Mouse (Mus musculus) mouse embryonic stem cell (cell line): ENCODE data around the gene Fam19a1.

ENCODE experiments used
- in situ Hi-C, 2 experiments: fragments of 300-500 bp; cut with MboI; formaldehyde crosslinking; loops; 1 replicate in 1 of 2; 3 replicates in 1 of 2; pipeline ENCODE4 v1.14.3; 2019 to 2020; ENCODE audit warnings: low sequenced_read_pairs in 2 of 2, low pct_unique_long_range_greater_than_20kb in 1 of 2, mixed read lengths in 1 of 2; ENCODE audit not compliant: unreplicated experiment in 1 of 2

Fam19a1 gene

DNA sequence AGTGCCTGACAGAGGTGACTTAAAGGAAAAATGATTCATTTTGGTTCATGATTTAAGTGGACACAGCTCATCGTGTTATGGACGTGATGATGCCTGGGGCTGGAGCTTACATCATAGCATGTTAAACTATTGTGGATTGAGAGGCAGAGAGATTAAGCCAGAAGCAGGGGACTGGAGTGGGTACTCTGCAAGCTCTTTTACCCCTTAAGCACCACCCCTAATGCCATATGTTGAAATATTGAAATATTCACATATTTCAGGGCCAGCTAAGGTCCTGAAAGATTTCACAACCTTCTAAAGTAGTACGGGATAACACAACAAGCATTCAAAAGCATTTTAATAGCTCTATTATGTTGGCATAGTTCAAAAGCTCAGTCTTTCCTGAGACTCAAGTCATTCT is 468.2 kb downstream of the Fam19a1 start:
- in situ Hi-C loops, result no loop called here

DNA sequence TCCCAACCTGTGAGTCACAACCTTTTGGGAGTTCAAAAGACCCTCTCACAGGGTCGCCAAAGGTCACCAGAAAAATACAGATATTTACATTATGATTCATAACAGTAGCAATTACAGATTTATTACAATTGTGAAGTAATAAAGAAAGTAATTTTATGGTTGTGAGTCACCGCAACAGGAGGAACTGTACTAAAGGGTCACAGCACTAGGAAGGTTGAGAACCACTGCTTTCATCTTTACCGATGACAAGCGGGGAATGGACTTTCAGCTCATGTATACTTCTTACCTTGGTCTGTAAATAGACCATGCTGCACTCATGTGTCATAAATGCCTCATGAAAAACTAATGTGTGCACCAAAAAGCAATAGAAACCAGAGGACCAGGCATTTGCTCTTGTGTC is 474.5 kb downstream of the Fam19a1 start:
- in situ Hi-C loops, result no loop called here

DNA sequence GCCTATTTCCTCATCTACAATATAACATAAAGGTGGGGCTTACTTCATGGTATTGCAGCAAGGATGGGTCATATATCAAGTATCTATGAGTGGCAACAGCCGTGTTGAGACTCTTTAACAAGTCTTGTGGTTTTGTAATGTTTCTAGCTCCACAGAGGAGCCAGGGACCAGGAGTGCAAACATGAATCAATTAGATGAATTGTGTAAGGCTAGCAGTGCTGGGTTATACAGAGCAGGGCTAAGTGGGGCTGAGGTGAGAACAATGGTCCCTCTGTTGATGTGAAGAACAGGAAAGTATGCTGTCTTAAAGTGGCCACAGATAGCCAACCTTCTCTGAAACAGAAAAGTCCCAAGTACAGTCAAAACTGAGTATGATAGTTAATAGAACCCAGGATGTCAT is 480.1 kb downstream of the Fam19a1 start:
- in situ Hi-C loops, result no loop called here

DNA sequence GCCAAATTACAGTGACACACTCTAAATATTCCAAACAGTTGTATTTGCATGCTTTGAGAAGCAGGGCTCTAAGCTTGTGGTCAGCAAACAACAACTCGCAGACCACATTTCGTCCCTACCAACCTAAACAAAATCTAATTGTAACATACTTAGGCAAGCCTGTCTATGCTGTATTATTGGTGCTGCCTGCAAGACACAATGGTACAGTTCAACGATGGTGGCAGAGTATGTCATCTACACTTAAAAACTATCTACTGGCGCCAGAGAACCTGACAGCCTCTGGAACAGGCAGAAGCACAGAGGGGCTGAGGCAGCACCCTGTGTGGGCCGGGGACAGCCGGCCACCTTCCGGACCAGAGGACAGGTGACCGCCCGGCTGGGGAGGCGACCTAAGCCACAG is 482.2 kb downstream of the Fam19a1 start:
- in situ Hi-C loops, result no loop called here

DNA sequence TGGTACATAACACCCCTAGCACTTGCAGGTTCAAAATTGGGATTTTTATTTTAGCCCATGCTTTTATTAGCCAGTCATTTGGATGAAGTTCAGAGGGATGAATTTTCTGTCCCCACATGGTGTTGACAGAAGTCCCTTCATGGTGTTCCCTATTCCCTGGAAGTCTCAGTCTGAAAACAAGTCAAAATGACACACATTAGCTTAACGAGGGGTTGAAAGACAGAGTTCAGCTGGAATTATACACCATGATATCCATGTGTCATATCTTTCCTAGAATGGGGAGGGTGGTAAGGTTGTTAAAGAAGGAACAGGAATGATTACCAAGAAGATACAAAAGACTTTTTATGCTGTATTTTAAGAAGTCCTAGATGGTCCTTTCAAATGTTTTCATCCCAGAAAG is 511.2 kb downstream of the Fam19a1 start:
- in situ Hi-C loops, result no loop called here

DNA sequence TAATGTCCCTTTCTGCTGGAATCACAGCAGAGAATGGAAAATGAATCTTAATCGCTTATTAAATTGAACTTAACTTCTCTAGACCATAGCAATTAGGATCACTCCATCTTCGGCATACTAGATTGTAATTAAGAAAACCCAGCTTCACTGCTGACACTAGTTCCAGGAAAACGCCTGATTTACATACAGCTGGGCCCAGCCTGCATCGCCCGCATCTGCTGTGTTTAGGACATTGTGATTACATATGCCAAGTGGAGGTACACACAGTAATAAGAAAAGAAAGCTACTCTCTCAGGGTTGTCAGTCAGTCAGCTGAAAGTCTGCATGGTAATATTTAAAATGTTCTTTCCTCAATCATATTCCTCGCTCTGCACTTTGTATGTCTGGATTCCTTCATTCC is 518.6 kb downstream of the Fam19a1 start:
- in situ Hi-C loops, result no loop called here

DNA sequence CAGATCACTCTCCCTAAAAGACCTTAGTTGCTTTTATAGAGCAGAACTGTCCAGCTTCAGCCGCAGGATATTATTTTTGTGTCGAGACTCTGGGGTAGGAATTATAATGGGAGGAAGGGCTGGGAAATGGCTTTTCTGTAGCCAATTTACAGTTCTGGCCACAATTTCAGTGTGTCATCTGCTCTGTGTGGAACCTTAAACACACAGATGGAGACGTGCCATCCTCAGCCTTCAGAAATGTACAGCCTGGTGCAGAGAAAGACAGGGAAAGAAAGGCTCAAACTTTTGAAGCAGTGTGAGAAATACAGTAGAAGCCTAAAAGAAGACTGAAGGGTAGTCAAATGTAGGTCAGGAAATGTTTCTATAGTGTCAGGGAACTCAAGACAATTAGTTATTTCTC is 519.3 kb downstream of the Fam19a1 start:
- in situ Hi-C loops, result no loop called here

DNA sequence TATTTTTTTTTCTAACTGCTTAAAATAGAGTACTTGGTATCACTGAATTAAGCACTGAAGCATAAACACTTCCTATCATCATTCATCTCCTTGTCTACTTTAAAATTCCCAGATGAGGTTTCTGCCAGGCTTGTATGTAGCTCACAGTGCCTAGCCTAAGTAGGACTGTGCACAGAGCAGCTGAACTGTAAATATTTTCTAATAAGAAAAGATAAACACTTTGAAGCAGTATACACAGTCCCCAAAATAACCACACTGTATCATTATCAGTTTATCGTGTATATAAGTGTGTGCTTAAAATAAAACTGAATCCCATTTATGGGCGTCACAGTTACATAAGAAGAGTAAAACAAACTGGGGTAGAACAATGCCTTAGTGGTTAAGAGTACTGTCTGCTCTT is 522.7 kb downstream of the Fam19a1 start:
- in situ Hi-C loops, result no loop called here

DNA sequence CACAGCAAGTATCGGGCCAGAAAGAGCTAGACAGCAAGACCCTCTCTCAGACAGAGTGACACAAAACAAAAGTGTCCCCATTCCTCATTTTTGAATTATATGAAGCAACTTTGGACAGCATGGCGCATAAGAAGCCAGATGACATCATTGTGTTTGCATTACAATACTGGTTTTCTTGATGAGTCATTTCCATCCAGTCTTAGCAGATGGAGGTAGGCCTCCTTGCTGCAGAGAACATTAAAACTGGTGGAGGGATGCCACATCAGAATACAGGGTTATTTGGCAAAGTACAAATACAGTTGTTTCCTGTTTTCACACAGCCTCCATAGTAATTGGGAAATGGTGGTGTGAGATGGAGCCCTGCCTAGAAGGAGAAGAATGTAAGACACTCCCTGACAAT is 535.8 kb downstream of the Fam19a1 start:
- in situ Hi-C loops, result no loop called here

DNA sequence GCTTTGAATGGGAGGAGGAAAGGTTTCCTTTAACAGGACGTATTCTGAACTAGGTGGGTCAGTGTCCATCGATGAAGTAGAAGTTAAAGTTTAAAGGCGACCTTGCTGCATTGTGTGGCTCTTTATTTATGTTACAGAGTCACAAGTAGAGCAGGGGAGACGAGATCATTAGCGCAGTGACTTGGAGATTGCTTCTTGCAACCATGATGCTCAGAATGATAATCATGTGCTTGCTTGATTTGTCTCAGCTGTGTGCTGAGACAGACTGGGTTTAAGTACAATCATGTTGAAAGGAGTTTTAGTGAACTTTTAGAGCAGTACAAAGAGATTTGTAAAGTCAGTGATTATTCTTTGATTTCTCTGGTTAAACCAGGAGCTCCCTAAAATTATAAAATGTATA is 536.3 kb downstream of the Fam19a1 start:
- in situ Hi-C loops, result no loop called here

DNA sequence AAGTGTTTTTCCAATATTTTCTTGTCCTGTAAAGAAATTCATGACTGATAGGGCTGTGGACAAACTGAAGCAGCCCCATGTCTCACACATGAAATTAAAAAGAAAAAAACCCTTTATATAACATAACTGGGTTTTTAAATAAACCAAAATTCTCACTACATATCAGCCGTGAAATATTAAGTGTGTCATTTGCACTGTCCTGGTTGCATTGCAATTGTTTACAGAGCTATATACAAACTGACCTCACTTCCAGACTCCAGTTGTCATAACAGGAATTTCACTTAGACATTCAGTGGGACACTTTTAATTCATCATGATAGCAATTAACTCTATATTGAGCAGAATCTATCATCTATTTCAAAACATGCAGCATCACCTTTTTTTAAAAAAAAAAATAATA is 553.4 kb downstream of the Fam19a1 start:
- in situ Hi-C loops, result no loop called here

DNA sequence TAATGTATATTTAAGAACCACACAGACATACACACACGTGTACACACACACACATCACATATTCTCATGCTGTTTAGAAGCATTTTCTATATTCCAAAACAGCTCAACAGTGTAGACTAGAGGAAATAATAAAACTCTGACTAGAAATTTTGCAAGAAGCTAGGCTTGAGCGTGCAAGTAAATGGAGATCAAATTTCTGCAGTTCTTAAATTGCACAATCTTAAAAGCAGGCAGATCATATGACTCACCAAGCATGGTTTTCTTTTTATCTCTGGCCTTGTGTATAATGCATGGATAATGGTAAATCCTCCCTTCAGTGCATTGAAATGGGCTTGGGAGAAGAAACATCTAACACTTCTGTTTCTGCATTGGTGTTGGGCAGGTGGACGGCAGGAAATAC is 564.9 kb downstream of the Fam19a1 start:
- in situ Hi-C loops, result no loop called here
